Mouse (Mus musculus): ENCODE results near the gene Lypd6b. TPM values are rescaled to one million over a fixed set of nuclear protein-coding genes. Genes with fewer than 3 reads are reported as not detected.

The Lypd6b gene
- polyA plus RNA-seq, 2 experiments, result 0.02 TPM; not detected in 1

GRCm38 (mm10) chr2:49912261-49912895 is 124.9 kb downstream of the Lypd6b start:
- Histone ChIP-seq H3K36me3 (replicated peaks; ENCODE audit: control insufficient read depth, insufficient read depth, low read depth) (no peaks in the 10 kb centered on the region), H3K27ac (no peak overlapping the region), H3K9me3 (ENCODE audit: control insufficient read depth, low read length) (no peaks in the 10 kb centered on the region), H3K27me3 (ENCODE audit: control insufficient read depth, insufficient read depth, low read length) (no peaks in the 10 kb centered on the region), H3K4me1 (replicated peaks; ENCODE audit: control insufficient read depth in 2 of 2, insufficient read depth in 2 of 2, low read length in 1 of 2) (no peaks in the 10 kb centered on the region), H3K4me2 (ENCODE audit: low read depth) (no peak overlapping the region), H3K4me3 (ENCODE audit: insufficient read depth in 1 of 2, low read depth in 2 of 2, low read length in 2 of 2) (no peak overlapping the region), H3K9ac (replicated peaks) (no peak overlapping the region)
- TF ChIP-seq CTCF (IDR thresholded peaks at IDR 0.05; ENCODE audit: low read depth) (no peak), EP300 (IDR thresholded peaks at IDR 0.05; ENCODE audit: low read depth) (no peak)
- DNase-seq (ENCODE audit: low read depth in 3 of 3, low spot score in 3 of 3), result no peak
- WGBS (ENCODE audit: insufficient replicate concordance), result 58% methylated on average over 3 of the region's 3 CpGs
- no peak for ATAC-seq (ENCODE audit: insufficient read depth)

- no peak overlapping the region for H3K4me2 ChIP-seq (ENCODE audit: low read depth)
- H3K9ac ChIP-seq (replicated peaks), result no peak overlapping the region
- ATAC-seq (ENCODE audit: insufficient read depth), result no peak
- no peaks in the 10 kb centered on the region for H3K4me1 ChIP-seq (replicated peaks; ENCODE audit: control insufficient read depth in 2 of 2, insufficient read depth in 2 of 2, low read length in 1 of 2)
- WGBS (ENCODE audit: insufficient replicate concordance), result 67% methylated on average over 10 of the region's 10 CpGs
- H3K27me3 ChIP-seq (ENCODE audit: control insufficient read depth, insufficient read depth, low read length), result no peaks in the 10 kb centered on the region
- no peak for DNase-seq (ENCODE audit: low read depth in 3 of 3, low spot score in 3 of 3)
- no peaks in the 10 kb centered on the region for H3K9me3 ChIP-seq (ENCODE audit: control insufficient read depth, low read length)
- no peaks in the 10 kb centered on the region for H3K36me3 ChIP-seq (replicated peaks; ENCODE audit: control insufficient read depth, insufficient read depth, low read depth)
- no peak overlapping the region for H3K4me3 ChIP-seq (ENCODE audit: insufficient read depth in 1 of 2, low read depth in 2 of 2, low read length in 2 of 2)
- no peak overlapping the region for H3K27ac ChIP-seq
- TF ChIP-seq CTCF (IDR thresholded peaks at IDR 0.05; ENCODE audit: low read depth), result no peak
- no peak for TF ChIP-seq EP300 (IDR thresholded peaks at IDR 0.05; ENCODE audit: low read depth)
Observed at GRCm38 (mm10) chr2:49917489-49917888, 130.0 kb downstream of the Lypd6b start.

GRCm38 (mm10) chr2:49918132-49918531 is 130.6 kb downstream of the Lypd6b start:
- ATAC-seq (ENCODE audit: insufficient read depth) (no peak), DNase-seq (ENCODE audit: low read depth in 3 of 3, low spot score in 3 of 3) (no peak)
- Histone ChIP-seq H3K4me1 (replicated peaks; ENCODE audit: control insufficient read depth in 2 of 2, insufficient read depth in 2 of 2, low read length in 1 of 2) (no peaks in the 10 kb centered on the region), H3K4me2 (ENCODE audit: low read depth) (no peak overlapping the region), H3K9me3 (ENCODE audit: control insufficient read depth, low read length) (no peaks in the 10 kb centered on the region), H3K27me3 (ENCODE audit: control insufficient read depth, insufficient read depth, low read length) (no peaks in the 10 kb centered on the region), H3K9ac (replicated peaks) (no peak overlapping the region), H3K27ac (no peak overlapping the region), H3K4me3 (ENCODE audit: insufficient read depth in 1 of 2, low read depth in 2 of 2, low read length in 2 of 2) (no peak overlapping the region), H3K36me3 (replicated peaks; ENCODE audit: control insufficient read depth, insufficient read depth, low read depth) (no peaks in the 10 kb centered on the region)
- TF ChIP-seq CTCF (IDR thresholded peaks at IDR 0.05; ENCODE audit: low read depth) (no peak), EP300 (IDR thresholded peaks at IDR 0.05; ENCODE audit: low read depth) (no peak)
- WGBS (ENCODE audit: insufficient replicate concordance), result 60% methylated on average over 4 of the region's 4 CpGs

- WGBS (ENCODE audit: insufficient replicate concordance), result 25% methylated on average over 9 of the region's 9 CpGs
- H3K4me1 ChIP-seq (replicated peaks; ENCODE audit: control insufficient read depth in 2 of 2, insufficient read depth in 2 of 2, low read length in 1 of 2), result no peaks in the 10 kb centered on the region
- H3K27ac ChIP-seq, result no peak overlapping the region
- H3K4me2 ChIP-seq (ENCODE audit: low read depth), result no peak overlapping the region
- TF ChIP-seq CTCF (IDR thresholded peaks at IDR 0.05; ENCODE audit: low read depth), result no peak
- no peak for TF ChIP-seq EP300 (IDR thresholded peaks at IDR 0.05; ENCODE audit: low read depth)
- no peaks in the 10 kb centered on the region for H3K36me3 ChIP-seq (replicated peaks; ENCODE audit: control insufficient read depth, insufficient read depth, low read depth)
- no peak for DNase-seq (ENCODE audit: low read depth in 3 of 3, low spot score in 3 of 3)
- H3K27me3 ChIP-seq (ENCODE audit: control insufficient read depth, insufficient read depth, low read length), result no peaks in the 10 kb centered on the region
- H3K4me3 ChIP-seq (ENCODE audit: insufficient read depth in 1 of 2, low read depth in 2 of 2, low read length in 2 of 2), result no peak overlapping the region
- no peak overlapping the region for H3K9ac ChIP-seq (replicated peaks)
- no peak for ATAC-seq (ENCODE audit: insufficient read depth)
- H3K9me3 ChIP-seq (ENCODE audit: control insufficient read depth, low read length), result no peaks in the 10 kb centered on the region
Observed at GRCm38 (mm10) chr2:49918692-49919091, 131.2 kb downstream of the Lypd6b start.

GRCm38 (mm10) chr2:49921948-49922347 is 134.5 kb downstream of the Lypd6b start:
- TF ChIP-seq EP300 (IDR thresholded peaks at IDR 0.05; ENCODE audit: low read depth) (no peak), CTCF (IDR thresholded peaks at IDR 0.05; ENCODE audit: low read depth) (no peak)
- H3K9me3 ChIP-seq (ENCODE audit: control insufficient read depth, low read length), result no peaks in the 10 kb centered on the region
- ATAC-seq (ENCODE audit: insufficient read depth), result no peak
- H3K36me3 ChIP-seq (replicated peaks; ENCODE audit: control insufficient read depth, insufficient read depth, low read depth), result no peaks in the 10 kb centered on the region
- DNase-seq (ENCODE audit: low read depth in 3 of 3, low spot score in 3 of 3), result no peak
- H3K4me2 ChIP-seq (ENCODE audit: low read depth), result no peak overlapping the region
- no peaks in the 10 kb centered on the region for H3K27me3 ChIP-seq (ENCODE audit: control insufficient read depth, insufficient read depth, low read length)
- H3K27ac ChIP-seq, result no peak overlapping the region
- H3K4me1 ChIP-seq (replicated peaks; ENCODE audit: control insufficient read depth in 2 of 2, insufficient read depth in 2 of 2, low read length in 1 of 2), result no peaks in the 10 kb centered on the region
- WGBS (ENCODE audit: insufficient replicate concordance), result 57% methylated on average over 8 of the region's 8 CpGs
- H3K4me3 ChIP-seq (ENCODE audit: insufficient read depth in 1 of 2, low read depth in 2 of 2, low read length in 2 of 2), result no peak overlapping the region
- H3K9ac ChIP-seq (replicated peaks), result no peak overlapping the region

All from liver, embryonic 14.5 days (tissue).